Mouse (Mus musculus) CH12.LX (cell line): Measurements from ENCODE around the gene Rasgef1c. TPM values are rescaled to one million over a fixed set of nuclear protein-coding genes. Genes with fewer than 3 reads are reported as not detected.

Experiments used
- DNase-seq: peaks from one replicate; pipeline ENCODE4 v3.0.0-alpha.2; 2013; ENCODE audit errors: extremely low read depth
- H3K27ac ChIP-seq: 2 replicates; pipeline ENCODE4 v1.5.1; 2012; ENCODE audit warnings: low read depth, mild to moderate bottlenecking, control low read depth, moderate library complexity; ENCODE audit not compliant: insufficient read depth
- H3K27me3 ChIP-seq: replicated peaks from 2 replicates; pipeline ENCODE3; 2012; ENCODE audit warnings: inconsistent platforms
- H3K36me3 ChIP-seq, 2 experiments: replicated peaks in 1 of 2; 2 replicates each; pipeline versions ENCODE3 to v1.6.1; 2012; ENCODE audit warnings: inconsistent platforms in 1 of 2, low read length in 1 of 2, mild to moderate bottlenecking in 1 of 2, mixed read lengths in 1 of 2, moderate library complexity in 1 of 2; ENCODE audit not compliant: control insufficient read depth in 1 of 2, insufficient read depth in 1 of 2
- H3K4me1 ChIP-seq, 2 experiments: 2 replicates each; pipeline ENCODE4 v1.6.1; 2012; ENCODE audit warnings: inconsistent platforms in 1 of 2, moderate library complexity in 1 of 2; ENCODE audit not compliant: insufficient read depth in 2 of 2, control insufficient read depth in 1 of 2
- H3K4me2 ChIP-seq: 2 replicates; pipeline ENCODE4 v1.6.1; 2012; ENCODE audit warnings: low read depth, mild to moderate bottlenecking, control low read depth; ENCODE audit not compliant: poor library complexity, insufficient read depth, severe bottlenecking
- H3K4me3 ChIP-seq, 3 experiments: fragments of 150-350 bp in 1 of 3; sonication (generic) in 1 of 3; replicated peaks in 1 of 3; 2 replicates each; pipeline versions ENCODE3 to v1.5.1; 2011 to 2012; ENCODE audit warnings: low read depth in 2 of 3, low read length in 2 of 3, mild to moderate bottlenecking in 2 of 3, moderate library complexity in 2 of 3, control low read depth in 1 of 3, improper control_type of control experiment in 1 of 3, inconsistent platforms in 1 of 3, mixed read lengths in 1 of 3; ENCODE audit not compliant: poor library complexity in 1 of 3
- H3K79me2 ChIP-seq: replicated peaks from 2 replicates; pipeline ENCODE4 v1.6.1; 2012; ENCODE audit warnings: mild to moderate bottlenecking, moderate library complexity; ENCODE audit not compliant: control insufficient read depth, poor library complexity, insufficient read depth, severe bottlenecking; ENCODE audit errors: extremely low read depth
- H3K9ac ChIP-seq: 2 replicates; pipeline ENCODE4 v1.6.1; 2012; ENCODE audit warnings: low read depth, mild to moderate bottlenecking, control low read depth, moderate library complexity; ENCODE audit not compliant: insufficient read depth
- H3K9me3 ChIP-seq: replicated peaks from 2 replicates; pipeline ENCODE3; 2012; ENCODE audit warnings: low read length, inconsistent platforms, mixed read lengths
- CHD1 ChIP-seq: IDR thresholded peaks from 2 replicates; pipeline ENCODE4 v1.6.1; 2012; ENCODE audit warnings: low read depth, low read length, improper control_type of control experiment, inconsistent platforms
- CTCF ChIP-seq, 2 experiments: IDR thresholded peaks in 1 of 2; conservative IDR thresholded peaks in 1 of 2; 2 replicates each; pipeline ENCODE4 v1.5.1; 2011 to 2012; ENCODE audit warnings: low read depth in 2 of 2, low read length in 2 of 2, improper control_type of control experiment in 1 of 2, inconsistent platforms in 1 of 2, mild to moderate bottlenecking in 1 of 2, moderate library complexity in 1 of 2
- ELF1 ChIP-seq: IDR thresholded peaks from 2 replicates; pipeline ENCODE4 v1.6.1; 2014; ENCODE audit warnings: low read depth, mild to moderate bottlenecking, inconsistent platforms, low read length, improper control_type of control experiment
- ETS1 ChIP-seq: conservative IDR thresholded peaks from 2 replicates; pipeline ENCODE4 v1.6.1; 2012; ENCODE audit warnings: low read depth, mild to moderate bottlenecking, inconsistent platforms, low read length, improper control_type of control experiment, moderate library complexity
- IRF4 ChIP-seq: IDR thresholded peaks from 2 replicates; pipeline ENCODE4 v1.6.1; 2014; ENCODE audit warnings: low read depth, mild to moderate bottlenecking, inconsistent platforms, low read length, improper control_type of control experiment
- MYC ChIP-seq: IDR thresholded peaks from 2 replicates; pipeline ENCODE4 v1.6.1; 2011; ENCODE audit warnings: low read depth, mild to moderate bottlenecking, improper control_type of control experiment, low read length
- NELFE ChIP-seq: IDR thresholded peaks from 2 replicates; pipeline ENCODE4 v1.6.1; 2011; ENCODE audit warnings: low read depth, low read length, improper control_type of control experiment
- PAX5 ChIP-seq: IDR thresholded peaks from 2 replicates; pipeline ENCODE4 v1.6.1; 2012; ENCODE audit warnings: low read length, inconsistent platforms, mixed read lengths
- POLR2AphosphoS2 ChIP-seq: IDR thresholded peaks from 2 replicates; pipeline ENCODE4 v1.6.1; 2011; ENCODE audit warnings: low read depth, low read length, improper control_type of control experiment
- RCOR1 ChIP-seq: conservative IDR thresholded peaks from 2 replicates; pipeline ENCODE4 v1.6.1; 2012; ENCODE audit warnings: low read depth, mild to moderate bottlenecking, inconsistent platforms, low read length, improper control_type of control experiment
- TBP ChIP-seq: conservative IDR thresholded peaks from 2 replicates; pipeline ENCODE4 v1.6.1; 2011; ENCODE audit warnings: low read depth, low read length, improper control_type of control experiment
- dilution Hi-C: fragments of 300-500 bp; cut with MboI; formaldehyde crosslinking; loops from 2 replicates; pipeline ENCODE4 v1.14.3; 2020; ENCODE audit warnings: low sequenced_read_pairs; ENCODE audit not compliant: extremely low pct_unique_long_range_greater_than_20kb, extremely low pct_ligation_motif_present
- in situ Hi-C: fragments of 300-500 bp; cut with MboI; formaldehyde crosslinking; loops from 3 replicates; pipeline ENCODE4 v1.14.3; 2019; ENCODE audit warnings: low sequenced_read_pairs, low pct_ligation_motif_present, low pct_unique_long_range_greater_than_20kb, mixed read lengths
- polyA plus RNA-seq: library from polyadenylated mRNA; unstranded; fragments of >175 nt; gene quantifications from 2 replicates; pipeline ENCODE4 v1.2.1, GENCODE M21; 2012; ENCODE audit warnings: low read depth; ENCODE audit not compliant: insufficient read length
- total RNA-seq, 2 experiments: library from RNA; depleted of rRNA; stranded (reverse); fragments of 300-350 nt in 1 of 2; fragments of >200 nt in 1 of 2; gene quantifications; 2 replicates each; pipeline ENCODE4 v1.2.3; 2012 to 2014

Rasgef1c gene
- total and polyA plus RNA-seq, 3 experiments, result not detected

DNA sequence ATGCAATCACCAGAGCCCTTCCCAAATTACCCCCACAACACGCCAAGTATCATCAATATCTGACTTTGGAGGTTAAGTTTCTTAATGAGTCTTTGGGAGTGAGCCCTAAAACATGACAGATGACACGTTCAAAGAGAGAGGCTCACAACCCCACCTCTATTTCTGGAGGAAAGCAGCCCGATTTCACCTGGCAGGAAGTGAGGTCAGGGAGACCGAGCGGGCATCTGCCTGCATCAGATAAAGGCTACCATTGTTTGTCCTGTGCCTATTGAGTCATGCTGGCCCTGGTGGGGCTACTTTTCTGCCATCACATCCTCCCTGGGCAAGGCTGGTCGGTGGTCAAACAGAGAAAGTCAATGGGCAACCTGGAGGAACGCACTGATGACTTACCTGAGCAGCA lies 115.9 kb downstream of the Rasgef1c start:
- Histone ChIP-seq H3K4me2 (no peak overlapping the region), H3K9me3 (no peaks in the 10 kb centered on the region), H3K4me3 (no peak overlapping the region), H3K4me1 (peaks cover 0 to 19% of the 10 kb centered on the region in 2 experiments; a peak in 2 of 4 replicates), H3K36me3 (no peaks in the 10 kb centered on the region), H3K9ac (no peak overlapping the region), H3K27me3 (no peaks in the 10 kb centered on the region), H3K79me2 (no peaks in the 10 kb centered on the region), H3K27ac (no peak overlapping the region)
- no peak for DNase-seq
- in situ Hi-C loops (no loop called here), dilution Hi-C loops (no loop called here)
- TF ChIP-seq IRF4, result no peak

DNA sequence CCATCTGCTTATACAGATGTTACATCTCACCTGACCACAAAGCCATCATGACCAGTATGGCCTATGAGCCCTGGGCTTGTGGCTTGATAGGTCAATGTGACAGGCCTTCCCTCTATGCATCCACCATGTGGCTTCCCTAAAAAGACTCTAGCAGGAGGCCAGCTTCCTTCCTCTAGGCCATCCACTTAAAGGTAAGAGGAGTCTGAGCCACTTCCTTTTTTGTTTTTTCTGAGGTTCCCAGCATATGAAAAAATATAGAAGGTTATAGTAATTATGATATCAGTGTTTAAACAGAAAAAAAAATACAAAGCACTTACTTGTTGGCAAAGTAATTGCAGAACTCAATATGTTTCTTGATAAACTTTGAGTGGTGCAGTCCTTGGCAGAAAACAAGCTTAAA lies 117.2 kb downstream of the Rasgef1c start:
- no peak overlapping the region for H3K4me3 ChIP-seq
- peaks cover 0 to 19% of the 10 kb centered on the region in 2 experiments; a peak in 2 of 4 replicates for H3K4me1 ChIP-seq
- no peak overlapping the region for H3K9ac ChIP-seq
- no peak overlapping the region for H3K27ac ChIP-seq
- no peaks in the 10 kb centered on the region for H3K79me2 ChIP-seq
- no peak for TF ChIP-seq CHD1
- TF ChIP-seq ETS1, result no peak
- TF ChIP-seq RCOR1, result no peak
- no peak for TF ChIP-seq POLR2AphosphoS2
- TF ChIP-seq CTCF (conservative IDR thresholded peaks at IDR 0.05 in 1 of 2, IDR thresholded peaks at IDR 0.05 in 1 of 2; ENCODE audit: low read depth in 2 of 2, low read length in 2 of 2), result no peak
- TF ChIP-seq TBP, result no peak
- TF ChIP-seq MYC, result no peak
- in situ Hi-C loops (no loop called here), dilution Hi-C loops (no loop called here)
- H3K36me3 ChIP-seq, result no peaks in the 10 kb centered on the region
- DNase-seq, result no peak
- H3K4me2 ChIP-seq, result no peak overlapping the region
- H3K9me3 ChIP-seq, result no peaks in the 10 kb centered on the region
- H3K27me3 ChIP-seq, result no peaks in the 10 kb centered on the region

DNA sequence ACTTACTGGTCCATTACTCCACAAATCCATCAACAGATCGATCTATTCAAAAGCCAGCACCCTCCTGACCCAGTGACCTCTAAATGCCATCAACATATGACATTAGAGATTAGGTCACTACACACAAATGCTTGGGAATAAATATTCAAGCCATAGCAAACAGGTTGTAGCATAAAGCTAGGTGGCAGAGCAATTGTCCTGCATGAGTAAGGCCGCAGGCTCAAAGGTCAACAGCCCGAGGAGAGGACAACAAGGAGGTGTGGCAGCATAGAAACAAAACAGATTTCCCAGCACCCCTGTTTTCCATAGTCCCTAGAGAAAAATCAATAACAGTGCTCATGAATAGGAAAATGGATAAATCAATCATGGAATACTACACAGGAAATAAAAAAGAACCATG lies 120.5 kb downstream of the Rasgef1c start:
- Histone ChIP-seq H3K27ac (no peak overlapping the region), H3K27me3 (no peaks in the 10 kb centered on the region), H3K9me3 (peaks cover 6% of the 10 kb centered on the region), H3K79me2 (no peaks in the 10 kb centered on the region), H3K4me1 (peaks cover 0 to 11% of the 10 kb centered on the region in 2 experiments; a peak in 2 of 4 replicates), H3K4me3 (no peak overlapping the region), H3K9ac (no peak overlapping the region)
- dilution Hi-C loops, result no loop called here
- in situ Hi-C loops, result no loop called here
- no peak for DNase-seq
- TF ChIP-seq ELF1 (no peak), NELFE (no peak), PAX5 (no peak)
- TF ChIP-seq, all 38 proteins: peak for 0
- Histone ChIP-seq H3K4me2 (no peak overlapping the region), H3K36me3 (no peaks in the 10 kb centered on the region)
